15 mouse cellular contexts compared by ENCODE assay signal in genomic region chr3:109621721-109622120, GRCm38 (mm10).
DNase-seq lines count a peak whose midpoint lies in the region; ATAC-seq and TF ChIP-seq lines count a peak whose summit lies in the region.
"Had no signal": no experiment of that assay in that cellular context is flagged by ENCODE, and none has a peak within 500 bp of the region (broad histone marks: within the 10 kb centered on the region; RNA-seq: fewer than 3 reads in every experiment).

No protein-coding gene starts in this region.

- H3K4me2 ChIP-seq in heart, embryonic 11.5 days: no peak overlapping the region
- H3K4me2 ChIP-seq in embryonic facial prominence, embryonic 15.5 days (replicated peaks): no peak overlapping the region
- no peak overlapping the region for H3K4me2 ChIP-seq in hindbrain, postnatal 0 days (ENCODE audit: low read depth, low read length)
- H3K4me2 ChIP-seq: limb, embryonic 12.5 days; liver, embryonic 13.5 days had no signal

- 53% methylated on average over 3 of the region's 3 CpGs for whole genome bisulfite sequencing in heart, embryonic 11.5 days (ENCODE audit: insufficient replicate concordance)
- 49% methylated on average over 3 of the region's 3 CpGs for WGBS in embryonic facial prominence, embryonic 15.5 days
- WGBS in midbrain, embryonic 10.5 days: 76% methylated on average over 3 of the region's 3 CpGs
- WGBS in hindbrain, postnatal 0 days: 63% methylated on average over 3 of the region's 3 CpGs

- no peaks in the 10 kb centered on the region for H3K4me1 ChIP-seq in heart, embryonic 11.5 days (ENCODE audit: control insufficient read depth, insufficient read depth, low read length)
- H3K4me1 ChIP-seq in embryonic facial prominence, embryonic 15.5 days: 0 out of 2 replicates have a peak, but pooled peaks cover 3% of the 10 kb centered on the region
- no peaks in the 10 kb centered on the region for H3K4me1 ChIP-seq in midbrain, embryonic 10.5 days
- no peaks in the 10 kb centered on the region for H3K4me1 ChIP-seq in hindbrain, postnatal 0 days (ENCODE audit: insufficient read depth, low read length)
- H3K4me1 ChIP-seq: hindbrain, embryonic 10.5 days; limb, embryonic 12.5 days; liver, embryonic 13.5 days had no signal

- ATAC-seq in heart, embryonic 11.5 days (replicated peaks; ENCODE audit: insufficient number of reproducible peaks, low FRiP score, low TSS enrichment): no peak
- no peak for ATAC-seq in embryonic facial prominence, embryonic 15.5 days (ENCODE audit: insufficient number of reproducible peaks, low FRiP score, low TSS enrichment, low read depth)
- no peak for ATAC-seq in hindbrain, postnatal 0 days

- H3K4me3 ChIP-seq in heart, embryonic 11.5 days (ENCODE audit: low read depth, low read length): no peak overlapping the region
- H3K4me3 ChIP-seq in layer of hippocampus, adult 2 months: no peak overlapping the region
- no peak overlapping the region for H3K4me3 ChIP-seq in embryonic facial prominence, embryonic 15.5 days (replicated peaks)
- H3K4me3 ChIP-seq in midbrain, embryonic 10.5 days: no peak overlapping the region
- no peak overlapping the region for H3K4me3 ChIP-seq in hindbrain, postnatal 0 days (ENCODE audit: low read length)
- H3K4me3 ChIP-seq: hindbrain, embryonic 10.5 days; limb, embryonic 12.5 days; liver, embryonic 13.5 days; myocyte had no signal

- H3K27me3 ChIP-seq in heart, embryonic 11.5 days (ENCODE audit: control insufficient read depth, insufficient read depth, low read length): no peaks in the 10 kb centered on the region
- H3K27me3 ChIP-seq in embryonic facial prominence, embryonic 15.5 days: no peaks in the 10 kb centered on the region
- H3K27me3 ChIP-seq in midbrain, embryonic 10.5 days (ENCODE audit: low read depth, poor library complexity, severe bottlenecking): no peaks in the 10 kb centered on the region
- H3K27me3 ChIP-seq in hindbrain, postnatal 0 days (ENCODE audit: insufficient read depth, low read length): no peaks in the 10 kb centered on the region
- H3K27me3 ChIP-seq: limb, embryonic 12.5 days; liver, embryonic 13.5 days had no signal

- TF ChIP-seq CTCF in layer of hippocampus, adult 2 months (conservative IDR thresholded peaks at IDR 0.05): no peak
- no peak for TF ChIP-seq CTCF in hindbrain, postnatal 0 days (IDR thresholded peaks at IDR 0.05; ENCODE audit: low read depth)

- H3K9ac ChIP-seq in heart, embryonic 11.5 days (ENCODE audit: low read depth, low read length): no peak overlapping the region
- H3K9ac ChIP-seq in embryonic facial prominence, embryonic 15.5 days: no peak overlapping the region
- no peak overlapping the region for H3K9ac ChIP-seq in hindbrain, postnatal 0 days (replicated peaks; ENCODE audit: low read length)
- H3K9ac ChIP-seq: limb, embryonic 12.5 days; liver, embryonic 13.5 days had no signal

- no peaks in the 10 kb centered on the region for H3K9me3 ChIP-seq in heart, embryonic 11.5 days (replicated peaks; ENCODE audit: control insufficient read depth, low read length)
- H3K9me3 ChIP-seq in embryonic facial prominence, embryonic 15.5 days (replicated peaks): no peaks in the 10 kb centered on the region
- H3K9me3 ChIP-seq in midbrain, embryonic 10.5 days (replicated peaks): no peaks in the 10 kb centered on the region
- no peaks in the 10 kb centered on the region for H3K9me3 ChIP-seq in hindbrain, postnatal 0 days (ENCODE audit: low read length)
- H3K9me3 ChIP-seq: hindbrain, embryonic 10.5 days; limb, embryonic 12.5 days; liver, embryonic 13.5 days had no signal

- H3K27ac ChIP-seq in heart, embryonic 11.5 days (ENCODE audit: low read depth, low read length): no peak overlapping the region
- peak overlapping the region; percentile 62; the same call in 1 of the 2 replicates for H3K27ac ChIP-seq in layer of hippocampus, adult 2 months
- peak overlapping the region; percentile 34; the same call in 1 of the 2 replicates for H3K27ac ChIP-seq in embryonic facial prominence, embryonic 15.5 days (replicated peaks)
- no peak overlapping the region for H3K27ac ChIP-seq in midbrain, embryonic 10.5 days (replicated peaks)
- H3K27ac ChIP-seq in hindbrain, postnatal 0 days: no peak overlapping the region
- H3K27ac ChIP-seq: hindbrain, embryonic 10.5 days; limb, embryonic 12.5 days; liver, embryonic 13.5 days had no signal

- H3K36me3 ChIP-seq in heart, embryonic 11.5 days (ENCODE audit: control insufficient read depth, insufficient read depth, low read length): no peaks in the 10 kb centered on the region
- no peaks in the 10 kb centered on the region for H3K36me3 ChIP-seq in embryonic facial prominence, embryonic 15.5 days
- no peaks in the 10 kb centered on the region for H3K36me3 ChIP-seq in midbrain, embryonic 10.5 days
- no peaks in the 10 kb centered on the region for H3K36me3 ChIP-seq in hindbrain, postnatal 0 days (ENCODE audit: insufficient read depth, low read length)
- H3K36me3 ChIP-seq: hindbrain, embryonic 10.5 days; limb, embryonic 12.5 days; liver, embryonic 13.5 days had no signal

- DNase-seq in heart, adult 9 months (ENCODE audit: low spot score in 2 of 2): peak; percentile 21 to 28
- DNase-seq in layer of hippocampus, adult 2 months (ENCODE audit: low spot score in 2 of 2): peak; percentile 35 to 42
- DNase-seq in layer of hippocampus, postnatal 10 days (ENCODE audit: low spot score in 2 of 2): no peak
- peak; percentile 19 to 21 for DNase-seq in layer of hippocampus, adult 8-10 months (ENCODE audit: low spot score in 2 of 2)
- DNase-seq in midbrain, embryonic 10.5 days (ENCODE audit: low spot score): no peak
- DNase-seq in hindbrain, postnatal 0 days (ENCODE audit: low spot score): no peak
- DNase-seq: cerebellum, postnatal 10 days; embryo, embryonic 11 days; liver, embryonic 13.5 days; thymus, postnatal 25 days had no signal

Comparison
In these comparisons a context has a peak if more than half of its experiments do, and no peak if none do; other contexts are left out.
1. DNase-seq: peak in heart, adult 9 months (2 of 2), layer of hippocampus, adult 2 months (2 of 2) and layer of hippocampus, adult 8-10 months (2 of 2); none in layer of hippocampus, postnatal 10 days (0 of 2), midbrain, embryonic 10.5 days (single experiment) and hindbrain, postnatal 0 days (single experiment).
2. H3K27ac ChIP-seq: peak in layer of hippocampus, adult 2 months (single experiment) and embryonic facial prominence, embryonic 15.5 days (single experiment); none in heart, embryonic 11.5 days (single experiment), midbrain, embryonic 10.5 days (single experiment) and hindbrain, postnatal 0 days (single experiment).